Mouse (Mus musculus): ENCODE data around the gene Cox4i2.
A peak's percentile ranks its signal among the peaks of the same experiment; 100 is the strongest.

The Cox4i2 gene

DNA sequence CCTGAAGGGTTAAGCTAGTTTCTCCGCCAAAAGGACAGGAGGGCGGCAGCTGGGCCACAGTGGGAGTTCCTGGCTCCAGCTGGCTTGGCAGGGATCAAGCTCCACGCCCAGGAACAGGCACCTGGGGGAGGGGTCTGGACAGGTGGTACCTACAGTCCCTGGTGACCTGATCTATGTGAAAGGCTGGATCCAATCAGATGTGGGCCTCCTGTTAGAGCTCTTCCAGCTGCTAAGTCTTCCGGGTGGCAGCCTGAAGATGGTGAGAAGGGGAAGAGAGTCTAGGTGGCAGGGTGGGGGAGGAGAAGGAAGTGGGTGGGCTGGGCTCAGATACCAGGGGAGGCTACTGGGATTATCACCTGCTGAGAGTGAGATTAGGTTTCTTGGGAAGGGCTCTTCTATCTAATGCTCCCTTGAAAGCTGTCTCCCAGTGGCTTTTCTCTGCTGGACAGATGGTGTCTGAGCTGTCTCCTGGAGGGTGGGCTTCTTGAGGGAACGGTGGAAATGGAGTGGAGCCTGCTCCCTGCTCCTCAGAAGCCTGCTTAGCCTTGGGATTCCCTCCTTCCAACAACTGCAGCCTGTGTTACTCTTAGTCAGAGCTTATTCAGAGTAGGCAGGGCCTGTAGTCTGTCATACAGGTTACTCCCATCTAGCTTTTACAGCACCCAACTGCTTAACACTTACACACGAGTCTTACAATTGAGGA is 50.6 kb downstream of the Cox4i2 start:
- DNase-seq, result peak; percentile 95

- no peak for DNase-seq
These were observed 51.1 kb downstream of the Cox4i2 start for GRCm38 (mm10) chr2:152805111-152805490.

- no peak for DNase-seq
These were observed 52.1 kb downstream of the Cox4i2 start for GRCm38 (mm10) chr2:152806037-152806436.

DNA sequence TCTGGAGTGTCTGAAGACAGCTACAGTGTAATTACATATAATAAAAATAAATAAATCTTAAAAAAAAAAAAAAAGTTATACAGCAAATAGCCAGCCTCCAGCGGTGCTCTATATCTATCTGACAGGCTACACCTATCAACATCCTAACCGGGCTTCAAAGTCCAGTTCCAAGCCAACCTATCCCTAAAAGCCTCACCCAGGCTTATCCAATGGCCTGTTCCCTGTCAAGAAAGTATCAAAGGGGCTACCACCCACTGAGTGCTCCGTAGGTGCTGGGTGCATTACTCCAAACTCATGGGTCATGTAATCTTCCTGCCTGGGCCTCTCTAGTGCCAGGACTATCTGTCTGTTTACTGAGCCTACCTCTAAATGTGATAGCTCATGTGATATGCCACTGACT is 54.2 kb downstream of the Cox4i2 start:
- DNase-seq, result no peak

DNA sequence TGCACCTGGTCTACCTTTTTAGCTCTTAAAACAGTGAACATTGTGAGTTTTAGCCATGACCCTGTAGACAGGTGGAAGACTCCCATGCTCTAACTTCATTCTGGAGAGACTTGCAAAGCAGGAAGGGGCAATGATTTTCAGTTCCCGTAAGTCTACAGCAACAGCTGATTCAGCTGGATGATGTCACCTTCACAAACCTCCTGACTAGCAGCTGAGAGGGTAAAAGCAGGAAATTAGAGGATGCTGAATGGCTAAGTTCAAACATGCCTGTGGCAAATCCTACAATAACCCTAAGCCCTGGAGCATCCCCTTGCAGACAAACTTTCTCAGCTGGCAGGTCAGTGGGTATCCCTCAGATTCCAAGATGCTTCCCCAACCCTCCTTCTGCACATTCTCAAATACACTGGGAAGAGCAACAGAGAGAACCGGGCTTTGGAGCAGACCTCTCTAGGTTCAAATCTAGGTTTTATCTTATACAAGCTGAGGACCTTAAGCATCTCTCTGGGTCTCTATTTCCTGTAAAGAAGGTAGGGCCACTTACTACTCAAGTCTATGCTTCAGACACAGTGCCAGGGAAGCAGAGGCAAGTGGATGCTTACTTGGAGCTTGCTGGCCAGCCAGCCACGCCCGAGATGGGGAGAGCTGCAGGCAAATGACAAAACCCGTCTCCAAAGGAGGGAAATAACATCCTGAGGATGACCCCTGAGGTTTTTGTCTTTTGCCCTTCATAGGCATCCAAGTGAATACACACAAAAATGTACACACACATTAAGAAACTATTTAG is 56.4 kb downstream of the Cox4i2 start:
- DNase-seq, result no peak

GRCm38 (mm10) chr2:152811336-152812165 is 57.6 kb downstream of the Cox4i2 start:
- no peak for DNase-seq

- DNase-seq, result no peak
These were observed 59.3 kb downstream of the Cox4i2 start for GRCm38 (mm10) chr2:152813232-152813631.

DNA sequence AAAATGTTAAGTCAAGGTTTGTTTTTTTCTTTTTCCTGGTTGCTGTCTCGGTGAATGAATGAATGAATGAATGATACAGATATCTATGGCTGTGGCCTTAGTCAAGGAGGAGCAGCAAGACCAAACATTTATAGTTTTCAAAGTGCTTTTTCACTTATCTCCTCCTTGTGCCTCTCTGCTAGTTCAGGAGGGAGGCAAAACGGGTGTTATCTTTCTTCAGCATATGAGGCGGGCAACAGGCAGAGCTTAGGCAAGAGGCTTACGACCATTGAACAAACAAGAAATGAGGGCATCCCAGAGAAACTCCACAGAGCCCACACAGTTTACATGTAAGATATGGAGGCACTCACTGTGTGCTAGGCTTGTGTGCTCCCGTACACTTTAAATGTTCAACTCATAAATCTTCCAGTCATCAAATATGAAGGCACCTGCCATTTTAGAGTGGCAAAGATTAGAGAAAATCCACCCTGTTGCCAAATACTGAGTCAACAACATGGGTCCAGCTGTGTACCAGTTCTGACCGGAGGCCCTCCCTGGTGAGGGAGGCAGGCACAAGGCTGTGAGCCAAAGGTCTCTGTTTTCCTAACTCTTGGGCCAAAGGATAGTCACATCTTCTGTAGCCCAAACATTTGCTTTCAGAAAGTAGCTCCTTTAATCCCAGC is 60.4 kb downstream of the Cox4i2 start:
- no peak for DNase-seq

Data from cerebellum, adult 9-10 months (tissue).